Mouse (Mus musculus) liver, embryonic 14.5 days (tissue): ENCODE data around the gene Snx10. TPM values are rescaled to one million over a fixed set of nuclear protein-coding genes. Genes with fewer than 3 reads are reported as not detected.

Source experiments
- ATAC-seq: fragments of 200-750 bp; cut with Nextera tagmentation; 2 replicates; pipeline ENCODE4 v1.8.0; 2017; ENCODE audit warnings: moderate number of reproducible peaks, mild to moderate bottlenecking, moderate library complexity; ENCODE audit not compliant: insufficient read depth
- DNase-seq, 3 experiments: peaks; one replicate each; pipeline ENCODE4 v3.0.0-alpha.2; 2012 to 2013; ENCODE audit warnings: low read depth in 3 of 3, low spot score in 3 of 3
- H3K27ac ChIP-seq: fragments of 300-500 bp; sonication (generic); 2 replicates; pipeline ENCODE4 v1.5.1; 2014; ENCODE audit warnings: moderate library complexity, mild to moderate bottlenecking, control low read depth, inconsistent platforms
- H3K27me3 ChIP-seq: fragments of 300-500 bp; sonication (generic); 2 replicates; pipeline ENCODE4 v1.6.1; 2014; ENCODE audit warnings: mild to moderate bottlenecking, low read length, moderate library complexity; ENCODE audit not compliant: control insufficient read depth, insufficient read depth
- H3K36me3 ChIP-seq: fragments of 300-500 bp; sonication (generic); replicated peaks from 2 replicates; pipeline ENCODE4 v1.6.1; 2014; ENCODE audit warnings: low read depth; ENCODE audit not compliant: control insufficient read depth, insufficient read depth
- H3K4me1 ChIP-seq, 2 experiments: fragments of 200-500 bp in 1 of 2; fragments of 300-500 bp in 1 of 2; sonication (generic) in 1 of 2; replicated peaks; 2 replicates each; pipeline ENCODE4 v1.6.1; 2012 to 2014; ENCODE audit warnings: antibody characterized with exemption in 1 of 2, inconsistent platforms in 1 of 2, low read length in 1 of 2; ENCODE audit not compliant: control insufficient read depth in 2 of 2, insufficient read depth in 2 of 2
- H3K4me2 ChIP-seq: fragments of 300-500 bp; sonication (generic); 2 replicates; pipeline ENCODE4 v1.6.1; 2014; ENCODE audit warnings: low read depth, mild to moderate bottlenecking, control low read depth, moderate library complexity
- H3K4me3 ChIP-seq, 2 experiments: fragments of 200-500 bp in 1 of 2; fragments of 300-500 bp in 1 of 2; sonication (generic) in 1 of 2; 2 replicates each; pipeline ENCODE4 v1.5.1; 2012 to 2014; ENCODE audit warnings: low read depth in 2 of 2, low read length in 2 of 2, mild to moderate bottlenecking in 2 of 2, control low read depth in 1 of 2, inconsistent platforms in 1 of 2, moderate library complexity in 1 of 2; ENCODE audit not compliant: insufficient read depth in 1 of 2
- H3K9ac ChIP-seq: fragments of 300-500 bp; sonication (generic); replicated peaks from 2 replicates; pipeline ENCODE4 v1.6.1; 2014; ENCODE audit warnings: mild to moderate bottlenecking, control low read depth, moderate library complexity
- H3K9me3 ChIP-seq: fragments of 300-500 bp; sonication (generic); 2 replicates; pipeline ENCODE4 v1.6.1; 2016; ENCODE audit warnings: low read length, mixed read lengths; ENCODE audit not compliant: control insufficient read depth
- CTCF ChIP-seq: IDR thresholded peaks from 2 replicates; pipeline ENCODE4 v1.5.1; 2016; ENCODE audit warnings: antibody characterized with exemption, low read depth, control low read depth
- EP300 ChIP-seq: IDR thresholded peaks from 2 replicates; pipeline ENCODE4 v1.6.1; 2016; ENCODE audit warnings: antibody characterized with exemption, low read depth
- WGBS: fragments of 180-500 bp; shearing (Covaris S2); extraction: QIAGEN DNeasy Blood & Tissue Kit; methylation state at CpG from one replicate; pipeline ENCODE4 v1.1.7; 2014; ENCODE audit not compliant: insufficient replicate concordance; 5-methylcytosine and 5-hydroxymethylcytosine counted together
- polyA plus RNA-seq, 2 experiments: library from polyadenylated mRNA; depleted of rRNA in 1 of 2; stranded (reverse) in 1 of 2; unstranded in 1 of 2; fragments of >200 nt; fragmentation: Nextera tagmentation in 1 of 2; extraction: Ambion mirVana in 1 of 2; gene quantifications; 2 replicates each; pipeline versions ENCODE4 v1.2.1 to v1.2.3; 2012 to 2014

Gene Snx10
- polyA plus RNA-seq, 2 experiments: 2.0 to 6.7 TPM

GRCm38 (mm10) chr6:51529457-51529856 lies 5.8 kb downstream of the Snx10 start:
- H3K9me3 ChIP-seq: no peaks in the 10 kb centered on the region
- no peak for ATAC-seq
- 0 out of 2 replicates have a peak, but pooled peaks cover 2% of the 10 kb centered on the region for H3K27me3 ChIP-seq
- H3K9ac ChIP-seq: no peak overlapping the region
- H3K27ac ChIP-seq: no peak overlapping the region
- 61% methylated on average over 7 of the region's 7 CpGs for WGBS
- peaks cover 0 to 12% of the 10 kb centered on the region in 2 experiments; a peak in 2 of 4 replicates for H3K4me1 ChIP-seq
- H3K4me3 ChIP-seq: no peak overlapping the region
- no peak overlapping the region for H3K4me2 ChIP-seq
- H3K36me3 ChIP-seq: no peaks in the 10 kb centered on the region
- TF ChIP-seq EP300: no peak
- no peak for TF ChIP-seq CTCF
- no peak for DNase-seq

GRCm38 (mm10) chr6:51533467-51534200 lies 9.9 kb downstream of the Snx10 start:
- 39% methylated on average over 6 of the region's 6 CpGs for WGBS
- Histone ChIP-seq H3K36me3 (no peaks in the 10 kb centered on the region), H3K4me3 (no peak overlapping the region), H3K27me3 (no peaks in the 10 kb centered on the region), H3K9ac (no peak overlapping the region), H3K4me1 (peaks cover 0 to 7% of the 10 kb centered on the region in 2 experiments; a peak in 2 of 4 replicates), H3K27ac (no peak overlapping the region), H3K4me2 (no peak overlapping the region), H3K9me3 (no peaks in the 10 kb centered on the region)
- ATAC-seq (no peak), DNase-seq (peak in 1 of 3 experiments; percentile 27)
- TF ChIP-seq EP300: no peak
- TF ChIP-seq CTCF: no peak

- ATAC-seq (no peak), DNase-seq (no peak)
- Histone ChIP-seq H3K9me3 (no peaks in the 10 kb centered on the region), H3K4me2 (no peak overlapping the region), H3K27ac (no peak overlapping the region), H3K4me3 (no peak overlapping the region), H3K4me1 (peaks cover 0 to 11% of the 10 kb centered on the region in 2 experiments; a peak in 2 of 4 replicates), H3K9ac (no peak overlapping the region), H3K27me3 (no peaks in the 10 kb centered on the region), H3K36me3 (no peaks in the 10 kb centered on the region)
- TF ChIP-seq CTCF: no peak
- WGBS: 64% methylated on average over 10 of the region's 10 CpGs
Measured at GRCm38 (mm10) chr6:51535571-51535970, 11.9 kb downstream of the Snx10 start.

- no peaks in the 10 kb centered on the region for H3K9me3 ChIP-seq
- H3K4me2 ChIP-seq: no peak overlapping the region
- peaks cover 0 to 14% of the 10 kb centered on the region in 2 experiments; a peak in 2 of 4 replicates for H3K4me1 ChIP-seq
- WGBS: 61% methylated on average over 6 of the region's 6 CpGs
- no peak for TF ChIP-seq CTCF
- no peak for TF ChIP-seq EP300
- H3K27me3 ChIP-seq: no peaks in the 10 kb centered on the region
- no peak overlapping the region for H3K4me3 ChIP-seq
- H3K36me3 ChIP-seq: no peaks in the 10 kb centered on the region
- DNase-seq (no peak), ATAC-seq (no peak)
- H3K9ac ChIP-seq: no peak overlapping the region
- H3K27ac ChIP-seq: no peak overlapping the region
Measured at GRCm38 (mm10) chr6:51540525-51540924, 16.8 kb downstream of the Snx10 start.

- no peak overlapping the region for H3K4me3 ChIP-seq
- H3K4me2 ChIP-seq: no peak overlapping the region
- no peaks in the 10 kb centered on the region for H3K9me3 ChIP-seq
- 65% methylated on average over 7 of the region's 7 CpGs for WGBS
- DNase-seq (no peak), ATAC-seq (0 out of 2 replicates have a peak, but pooled peaks have one; percentile 26)
- H3K4me1 ChIP-seq: peaks cover 0 to 18% of the 10 kb centered on the region in 2 experiments; a peak in 2 of 4 replicates
- H3K36me3 ChIP-seq: no peaks in the 10 kb centered on the region
- H3K27me3 ChIP-seq: no peaks in the 10 kb centered on the region
- H3K9ac ChIP-seq: no peak overlapping the region
- TF ChIP-seq EP300: no peak
- TF ChIP-seq CTCF: no peak
- no peak overlapping the region for H3K27ac ChIP-seq
Measured at GRCm38 (mm10) chr6:51541422-51541821, 17.7 kb downstream of the Snx10 start.
